Mouse (Mus musculus) pancreas, adult 10 weeks (tissue): ENCODE data around the gene Igsf11. TPM values are rescaled to one million over a fixed set of nuclear protein-coding genes. Genes with fewer than 3 reads are reported as not detected.

Experiments
- polyA plus RNA-seq: library from polyadenylated mRNA; stranded (reverse); fragments of 350-450 nt; fragmentation: Illumina TruSeq; extraction: RNeasy Lipid Tissue Mini Kit (QIAGEN cat#74804); gene quantifications from one replicate; pipeline ENCODE4 v1.2.3, GENCODE M21; 2015; ENCODE audit warnings: low read depth, low replicate concordance; ENCODE audit not compliant: insufficient read depth

Igsf11 gene
- polyA plus RNA-seq, result 2.0 TPM

DNA sequence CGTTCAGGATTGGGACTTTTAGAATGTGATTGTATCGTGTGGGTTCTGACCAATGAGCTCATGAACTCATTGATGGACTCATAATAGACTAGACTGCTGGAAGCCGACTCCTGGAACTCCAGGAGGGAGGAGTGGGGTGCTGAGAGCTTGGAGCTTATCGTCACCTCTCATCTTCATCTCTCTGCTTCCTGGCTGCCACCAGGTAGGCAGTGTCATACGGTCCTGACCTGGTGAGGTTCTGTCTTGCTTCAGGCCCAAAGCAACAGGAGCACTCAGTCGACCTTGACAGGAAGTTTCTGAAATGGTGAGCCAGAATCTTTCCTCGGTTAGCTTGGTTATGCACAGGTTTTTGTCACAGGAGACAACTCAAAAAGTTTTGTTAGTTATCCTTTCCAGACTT is at the start of gene Igsf11:
Igsf11 (plus strand) TSS at position 301 of the 400 bp plus-strand sequence.

Other genes starting within 250 kb of the Igsf11 start
- 10.2 TPM for gene Arhgap31, start 179.4 kb upstream of the Igsf11 start, polyA plus RNA-seq
- gene B4galt4, start 150.4 kb upstream of the Igsf11 start, polyA plus RNA-seq, result 17.1 TPM
- 9.7 TPM for gene Upk1b, start 92.3 kb upstream of the Igsf11 start, polyA plus RNA-seq
- not detected for gene 4930435E12Rik, start 63.9 kb upstream of the Igsf11 start, polyA plus RNA-seq